Mouse (Mus musculus): ENCODE measurements around the gene Myoz1.
A peak's percentile ranks its signal among the peaks of the same experiment; 100 is the strongest.
"Not testable (repeated sequence)": the region's sequence is repeated elsewhere in the genome, so short reads cannot be mapped to it uniquely, and the experiment has no call there.

Gene Myoz1

GRCm38 (mm10) chr14:20637818-20638574, 18.3 kb downstream of the Myoz1 start:
- no peak for DNase-seq

GRCm38 (mm10) chr14:20636968-20637367, 19.4 kb downstream of the Myoz1 start:
- DNase-seq, result not testable (repeated sequence)

GRCm38 (mm10) chr14:20635546-20635945, 20.8 kb downstream of the Myoz1 start:
- DNase-seq, result no peak

GRCm38 (mm10) chr14:20631253-20631652, 25.1 kb downstream of the Myoz1 start:
- no peak for DNase-seq

GRCm38 (mm10) chr14:20626971-20627370, 29.4 kb downstream of the Myoz1 start:
- DNase-seq, result peak; percentile 10

GRCm38 (mm10) chr14:20626447-20626846, 29.9 kb downstream of the Myoz1 start:
- no peak for DNase-seq

GRCm38 (mm10) chr14:20622907-20623306, 33.4 kb downstream of the Myoz1 start:
- DNase-seq, result no peak

GRCm38 (mm10) chr14:20622412-20622811, 33.9 kb downstream of the Myoz1 start:
- DNase-seq, result no peak

- no peak for DNase-seq
Measured at GRCm38 (mm10) chr14:20621903-20622302, 34.4 kb downstream of the Myoz1 start.

- no peak for DNase-seq
Measured at GRCm38 (mm10) chr14:20619131-20619530, 37.2 kb downstream of the Myoz1 start.

- DNase-seq, result no peak
Measured at GRCm38 (mm10) chr14:20618211-20618610, 38.1 kb downstream of the Myoz1 start.

- no peak for DNase-seq
Measured at GRCm38 (mm10) chr14:20616421-20616820, 39.9 kb downstream of the Myoz1 start.

GRCm38 (mm10) chr14:20615075-20615474, 41.3 kb downstream of the Myoz1 start:
- no peak for DNase-seq

GRCm38 (mm10) chr14:20612820-20613219, 43.5 kb downstream of the Myoz1 start:
- no peak for DNase-seq

- no peak for DNase-seq
Measured at GRCm38 (mm10) chr14:20610146-20610545, 46.2 kb downstream of the Myoz1 start.

GRCm38 (mm10) chr14:20609519-20609918, 46.8 kb downstream of the Myoz1 start:
- no peak for DNase-seq

GRCm38 (mm10) chr14:20607396-20608126, 48.8 kb downstream of the Myoz1 start:
- no peak for DNase-seq

- no peak for DNase-seq
Measured at GRCm38 (mm10) chr14:20601287-20601686, 55.1 kb downstream of the Myoz1 start.

GRCm38 (mm10) chr14:20600203-20600602, 56.1 kb downstream of the Myoz1 start:
- DNase-seq, result no peak

- no peak for DNase-seq
Measured at GRCm38 (mm10) chr14:20599542-20599941, 56.8 kb downstream of the Myoz1 start.
